8 mouse cellular contexts compared by ENCODE assay signal in genomic region chr6:119108466-119109394, GRCm38 (mm10).
DNase-seq lines count a peak whose midpoint lies in the region; ATAC-seq and TF ChIP-seq lines count a peak whose summit lies in the region.

No protein-coding gene starts in this region.

- H3K9ac ChIP-seq in embryonic facial prominence, embryonic 14.5 days (ENCODE audit: low read depth, low read length), result peak overlapping the region; percentile 85
- H3K9ac ChIP-seq in limb, embryonic 12.5 days (replicated peaks), result peak overlapping the region; percentile 84
- H3K9ac ChIP-seq in midbrain, embryonic 12.5 days (replicated peaks), result peak overlapping the region; percentile 79

- H3K4me2 ChIP-seq in embryonic facial prominence, embryonic 14.5 days (ENCODE audit: low read depth, low read length), result peak overlapping the region; percentile 91
- H3K4me2 ChIP-seq in limb, embryonic 12.5 days, result peak overlapping the region; percentile 91
- peak overlapping the region; percentile 95 for H3K4me2 ChIP-seq in midbrain, embryonic 12.5 days (replicated peaks)

- H3K27ac ChIP-seq in bone marrow, adult 2 months (ENCODE audit: control insufficient read depth, insufficient read depth, low read depth, low read length, poor library complexity), result no peak overlapping the region
- peak overlapping the region; percentile 95 for H3K27ac ChIP-seq in embryonic facial prominence, embryonic 14.5 days (replicated peaks; ENCODE audit: low read depth, low read length)
- peak overlapping the region; percentile 89 for H3K27ac ChIP-seq in heart, embryonic 10.5 days
- no peak overlapping the region for H3K27ac ChIP-seq in kidney, adult 2 months (ENCODE audit: insufficient read depth, low read depth, low read length)
- H3K27ac ChIP-seq in limb, embryonic 12.5 days, result peak overlapping the region; percentile 97
- H3K27ac ChIP-seq in midbrain, embryonic 12.5 days (replicated peaks), result peak overlapping the region; percentile 79

- WGBS in bone marrow, adult 2 months, result 1% methylated on average over 71 of the region's 93 CpGs
- WGBS in embryonic facial prominence, embryonic 14.5 days, result 1% methylated on average over 20 of the region's 93 CpGs
- WGBS in heart, embryonic 10.5 days, result 1% methylated on average over 54 of the region's 93 CpGs
- WGBS in kidney, adult 2 months, result 2% methylated on average over 48 of the region's 93 CpGs
- WGBS in limb, embryonic 12.5 days, result under 1% methylated on average over 22 of the region's 93 CpGs
- 2% methylated on average over 25 of the region's 93 CpGs for WGBS in midbrain, embryonic 12.5 days

- peak; percentile 41; the same call in 1 of the 2 replicates for TF ChIP-seq CTCF in bone marrow, adult 2 months (IDR thresholded peaks at IDR 0.05; ENCODE audit: control insufficient read depth, insufficient read depth, low read length)
- TF ChIP-seq CTCF in kidney, adult 2 months (conservative IDR thresholded peaks at IDR 0.05; ENCODE audit: insufficient read depth, insufficient read length, low read depth, low read length), result peak; percentile 46; the same call in 1 of the 2 replicates

- no peaks in the 10 kb centered on the region for H3K9me3 ChIP-seq in embryonic facial prominence, embryonic 14.5 days (ENCODE audit: control insufficient read depth, low read length)
- H3K9me3 ChIP-seq in heart, embryonic 10.5 days, result no peaks in the 10 kb centered on the region
- H3K9me3 ChIP-seq in limb, embryonic 12.5 days, result no peaks in the 10 kb centered on the region
- no peaks in the 10 kb centered on the region for H3K9me3 ChIP-seq in midbrain, embryonic 12.5 days

- peaks cover 13% of the 10 kb centered on the region; the same call in 1 of the 2 replicates for H3K27me3 ChIP-seq in embryonic facial prominence, embryonic 14.5 days (replicated peaks; ENCODE audit: control insufficient read depth, insufficient read depth, low read length)
- H3K27me3 ChIP-seq in heart, embryonic 10.5 days (ENCODE audit: insufficient read depth, poor library complexity, severe bottlenecking), result peaks cover 33% of the 10 kb centered on the region
- no peaks in the 10 kb centered on the region for H3K27me3 ChIP-seq in kidney, adult 2 months (replicated peaks; ENCODE audit: control insufficient read depth, insufficient read depth, low read length)
- H3K27me3 ChIP-seq in limb, embryonic 12.5 days, result peaks cover 23% of the 10 kb centered on the region
- H3K27me3 ChIP-seq in midbrain, embryonic 12.5 days, result peaks cover 52% of the 10 kb centered on the region
- H3K27me3 ChIP-seq in splenic B cell, adult 2 months (ENCODE audit: control insufficient read depth, insufficient read depth, low read length, poor library complexity, severe bottlenecking), result no peaks in the 10 kb centered on the region

- H3K4me1 ChIP-seq in bone marrow, adult 2 months (ENCODE audit: control insufficient read depth, insufficient read depth, low read length), result no peaks in the 10 kb centered on the region
- peaks cover 12% of the 10 kb centered on the region for H3K4me1 ChIP-seq in embryonic facial prominence, embryonic 14.5 days (ENCODE audit: control insufficient read depth, insufficient read depth, low read length)
- H3K4me1 ChIP-seq in heart, embryonic 10.5 days, result peaks cover 53% of the 10 kb centered on the region
- no peaks in the 10 kb centered on the region for H3K4me1 ChIP-seq in kidney, adult 2 months (ENCODE audit: control insufficient read depth, insufficient read depth, low read length)
- H3K4me1 ChIP-seq in limb, embryonic 12.5 days (replicated peaks), result peaks cover 37% of the 10 kb centered on the region
- peaks cover 22% of the 10 kb centered on the region for H3K4me1 ChIP-seq in midbrain, embryonic 12.5 days

- no peak for TF ChIP-seq POLR2A in bone marrow, adult 2 months (IDR thresholded peaks at IDR 0.05; ENCODE audit: borderline replicate concordance, control insufficient read depth, low read depth, low read length)
- no peak for TF ChIP-seq POLR2A in kidney, adult 2 months (IDR thresholded peaks at IDR 0.05; ENCODE audit: low read depth, low read length)

- DNase-seq in CD4-positive helper T cell, adult 2 months (ENCODE audit: low read depth, low spot score), result peak; percentile 67
- peak; percentile 82 for DNase-seq in embryonic facial prominence, embryonic 14.5 days (ENCODE audit: low spot score)
- no peak for DNase-seq in heart, embryonic 10.5 days (ENCODE audit: low spot score)
- peak; percentile 50 for DNase-seq in kidney, adult 2 months
- DNase-seq in splenic B cell, adult 2 months (ENCODE audit: low read depth, low spot score), result peak; percentile 45

- peak; percentile 82 for ATAC-seq in embryonic facial prominence, embryonic 14.5 days (ENCODE audit: low read depth)
- ATAC-seq in limb, embryonic 12.5 days (ENCODE audit: insufficient number of reproducible peaks, insufficient read depth, low FRiP score, low TSS enrichment, low read depth), result peak; percentile 70
- ATAC-seq in midbrain, embryonic 12.5 days (ENCODE audit: low FRiP score, low read depth), result peak; percentile 80

- H3K4me3 ChIP-seq in bone marrow, adult 2 months (replicated peaks; ENCODE audit: control insufficient read depth, low read depth, low read length), result no peak overlapping the region
- peak overlapping the region; percentile 57 for H3K4me3 ChIP-seq in embryonic facial prominence, embryonic 14.5 days (ENCODE audit: low read depth, low read length)
- peak overlapping the region; percentile 83 for H3K4me3 ChIP-seq in heart, embryonic 10.5 days
- peak overlapping the region; percentile 49 for H3K4me3 ChIP-seq in kidney, adult 2 months (ENCODE audit: insufficient read depth, low read depth, low read length)
- peak overlapping the region; percentile 73 for H3K4me3 ChIP-seq in limb, embryonic 12.5 days (replicated peaks)
- peak overlapping the region; percentile 74 for H3K4me3 ChIP-seq in midbrain, embryonic 12.5 days

- no peaks in the 10 kb centered on the region for H3K36me3 ChIP-seq in embryonic facial prominence, embryonic 14.5 days (ENCODE audit: control insufficient read depth, insufficient read depth, low read length)
- H3K36me3 ChIP-seq in heart, embryonic 10.5 days, result no peaks in the 10 kb centered on the region
- no peaks in the 10 kb centered on the region for H3K36me3 ChIP-seq in kidney, adult 2 months (ENCODE audit: control insufficient read depth, insufficient read depth, low read length)
- no peaks in the 10 kb centered on the region for H3K36me3 ChIP-seq in limb, embryonic 12.5 days
- no peaks in the 10 kb centered on the region for H3K36me3 ChIP-seq in midbrain, embryonic 12.5 days
- H3K36me3 ChIP-seq in splenic B cell, adult 2 months (ENCODE audit: control insufficient read depth, insufficient read depth, low read length, poor library complexity, severe bottlenecking), result no peaks in the 10 kb centered on the region

Comparison
In these comparisons a context has a peak if more than half of its experiments do, and no peak if none do; other contexts are left out.
1. H3K27ac ChIP-seq: peak in embryonic facial prominence, embryonic 14.5 days (single experiment), heart, embryonic 10.5 days (single experiment), limb, embryonic 12.5 days (single experiment) and midbrain, embryonic 12.5 days (single experiment); none in bone marrow, adult 2 months (single experiment) and kidney, adult 2 months (single experiment).
2. Peak in every context shown above with its lines, with median percentiles within 50 percentile points of each other: ATAC-seq, H3K4me2 ChIP-seq and H3K9ac ChIP-seq.